Comparison of ENCODE assay signal across 8 mouse cellular contexts in the genomic region with DNA sequence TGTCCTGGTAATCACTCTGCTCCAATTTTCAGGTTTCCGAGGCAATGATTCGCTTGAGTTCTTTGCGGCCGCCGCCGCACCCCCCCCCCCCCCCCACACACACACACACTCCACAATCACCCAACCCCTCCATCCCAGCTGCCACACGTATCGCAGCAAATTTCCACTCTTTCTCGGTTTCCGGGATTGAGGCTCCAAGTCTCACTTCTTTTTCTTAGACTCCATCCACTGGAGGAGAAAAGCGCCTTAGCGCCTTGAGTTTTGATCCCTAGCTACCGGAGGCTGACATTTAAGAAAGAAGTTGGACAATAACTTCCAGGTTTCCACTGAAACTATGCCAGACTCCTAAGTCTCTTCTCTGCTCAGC. TPM values are rescaled to one million over a fixed set of nuclear protein-coding genes. Genes with fewer than 3 reads are reported as not detected.
DNase-seq lines count a peak whose midpoint lies in the region; ATAC-seq and TF ChIP-seq lines count a peak whose summit lies in the region.

No protein-coding gene starts in this region.

- no peak for TF ChIP-seq EP300 in liver, postnatal 0 days (IDR thresholded peaks at IDR 0.05; ENCODE audit: low read depth)

- no peaks in the 10 kb centered on the region for H3K27me3 ChIP-seq in kidney, postnatal 0 days (ENCODE audit: insufficient read depth, low read length)
- H3K27me3 ChIP-seq in forebrain, embryonic 16.5 days (replicated peaks; ENCODE audit: control insufficient read depth, insufficient read depth, low read length): no peaks in the 10 kb centered on the region
- H3K27me3 ChIP-seq in liver, postnatal 0 days (ENCODE audit: insufficient read depth, low read length): no peaks in the 10 kb centered on the region

- DNase-seq in kidney, postnatal 0 days (ENCODE audit: low spot score): no peak
- no peak for DNase-seq in kidney, postnatal 14 days
- DNase-seq in adipocyte (ENCODE audit: low spot score): peak; percentile 50
- peak; percentile 40 for DNase-seq in liver, postnatal 0 days
- DNase-seq in natural killer cell, adult 2 months (ENCODE audit: low spot score in 2 of 2): no peak
- no peak for DNase-seq in gastrocnemius, postnatal 25 days
- no peak for DNase-seq in adrenal gland, adult 8-10 months

- peak overlapping the region; percentile 100 for H3K27ac ChIP-seq in kidney, postnatal 0 days
- peak overlapping the region; percentile 94 for H3K27ac ChIP-seq in forebrain, embryonic 16.5 days (ENCODE audit: low read length)
- peak overlapping the region; percentile 100 for H3K27ac ChIP-seq in liver, postnatal 0 days (ENCODE audit: low read depth)

- peak overlapping the region; percentile 94 for H3K9ac ChIP-seq in kidney, postnatal 0 days (ENCODE audit: low read depth, low read length)
- peak overlapping the region; percentile 91 for H3K9ac ChIP-seq in forebrain, embryonic 16.5 days (replicated peaks; ENCODE audit: low read depth, low read length)
- H3K9ac ChIP-seq in liver, postnatal 0 days (replicated peaks): peak overlapping the region; percentile 94

- 1% methylated on average over 13 of the region's 13 CpGs for WGBS in kidney, postnatal 0 days
- WGBS in forebrain, embryonic 16.5 days: 0% methylated on average over 11 of the region's 13 CpGs
- WGBS in liver, postnatal 0 days (ENCODE audit: insufficient replicate concordance): 0% methylated on average over 10 of the region's 13 CpGs

- 0 out of 2 replicates have a peak, but pooled peaks cover 8% of the 10 kb centered on the region for H3K4me1 ChIP-seq in kidney, postnatal 0 days (replicated peaks; ENCODE audit: insufficient read depth, low read length)
- peaks cover 11% of the 10 kb centered on the region for H3K4me1 ChIP-seq in forebrain, embryonic 16.5 days (replicated peaks; ENCODE audit: control insufficient read depth, insufficient read depth, low read length)
- peaks cover 23% of the 10 kb centered on the region for H3K4me1 ChIP-seq in liver, postnatal 0 days (ENCODE audit: insufficient read depth)

- peak overlapping the region; percentile 90 for H3K4me3 ChIP-seq in kidney, postnatal 0 days (replicated peaks; ENCODE audit: low read depth, low read length)
- H3K4me3 ChIP-seq in forebrain, embryonic 16.5 days (replicated peaks; ENCODE audit: low read length): peak overlapping the region; percentile 96
- H3K4me3 ChIP-seq in liver, postnatal 0 days (ENCODE audit: low read depth, low read length): peak overlapping the region; percentile 94

- TF ChIP-seq CTCF in kidney, postnatal 0 days (IDR thresholded peaks at IDR 0.05; ENCODE audit: low read depth): no peak
- no peak for TF ChIP-seq CTCF in liver, postnatal 0 days (IDR thresholded peaks at IDR 0.05; ENCODE audit: low read depth)

- ATAC-seq in kidney, postnatal 0 days (replicated peaks; ENCODE audit: low FRiP score, low read depth): no peak
- peak; percentile 41 for ATAC-seq in forebrain, embryonic 16.5 days
- no peak for ATAC-seq in liver, postnatal 0 days

- no peaks in the 10 kb centered on the region for H3K9me3 ChIP-seq in kidney, postnatal 0 days (replicated peaks; ENCODE audit: low read length)
- no peaks in the 10 kb centered on the region for H3K9me3 ChIP-seq in forebrain, embryonic 16.5 days (ENCODE audit: control insufficient read depth, low read length)
- no peaks in the 10 kb centered on the region for H3K9me3 ChIP-seq in liver, postnatal 0 days (ENCODE audit: low read length)

- peak overlapping the region; percentile 64 for H3K4me2 ChIP-seq in kidney, postnatal 0 days (ENCODE audit: low read length)
- H3K4me2 ChIP-seq in forebrain, embryonic 16.5 days (ENCODE audit: low read length): peak overlapping the region; percentile 74
- H3K4me2 ChIP-seq in liver, postnatal 0 days (ENCODE audit: low read depth, low read length): peak overlapping the region; percentile 87

- H3K36me3 ChIP-seq in kidney, postnatal 0 days (ENCODE audit: insufficient read depth, low read length): no peaks in the 10 kb centered on the region
- no peaks in the 10 kb centered on the region for H3K36me3 ChIP-seq in forebrain, embryonic 16.5 days (ENCODE audit: control insufficient read depth, insufficient read depth)
- no peaks in the 10 kb centered on the region for H3K36me3 ChIP-seq in liver, postnatal 0 days (replicated peaks; ENCODE audit: insufficient read depth, low read length)

RNA-seq across cellular contexts. Expression of a gene that starts 0.8 kb away (rescaled TPM):
- polyA plus RNA-seq in kidney, postnatal 0 days (2015; fragmentation: Nextera tagmentation; extraction: Ambion mirVana): 24.3 and 25.2 TPM in 2 replicates
- 9.7 and 11.6 TPM in 2 replicates for polyA plus RNA-seq in forebrain, embryonic 16.5 days (2015; fragmentation: Nextera tagmentation; extraction: Ambion mirVana)
- polyA plus RNA-seq in liver, postnatal 0 days (2015; fragmentation: Nextera tagmentation; extraction: Ambion mirVana): 6.2 and 7.7 TPM in 2 replicates
- 10 to 100 TPM; 10.3 to 10.6 TPM for total RNA-seq in gastrocnemius, postnatal 25 days (2021)
- 10 to 100 TPM; 53.7 to 67.7 (median 58.6) TPM for total RNA-seq in adrenal gland, adult 8-10 months (2022)

RNA-seq across cellular contexts. Expression of a gene that starts 42.2 kb away (rescaled TPM):
- 20.9 and 22.1 TPM in 2 replicates for polyA plus RNA-seq in kidney, postnatal 0 days (2015; fragmentation: Nextera tagmentation; extraction: Ambion mirVana)
- polyA plus RNA-seq in forebrain, embryonic 16.5 days (2015; fragmentation: Nextera tagmentation; extraction: Ambion mirVana): 20.4 and 23.5 TPM in 2 replicates
- polyA plus RNA-seq in liver, postnatal 0 days (2015; fragmentation: Nextera tagmentation; extraction: Ambion mirVana): 8.0 and 10.1 TPM in 2 replicates
- total RNA-seq in gastrocnemius, postnatal 25 days (2021): 1 to 10 TPM; 2.6 to 4.3 TPM
- total RNA-seq in adrenal gland, adult 8-10 months (2022): 10 to 100 TPM in 1 of 4 experiments, 1 to 10 TPM in 3; 7.7 to 11.0 (median 9.6) TPM

Comparison
In these comparisons a context has a peak if more than half of its experiments do, and no peak if none do; other contexts are left out.
1. DNase-seq: peak in adipocyte (single experiment) and liver, postnatal 0 days (single experiment); none in kidney, postnatal 0 days (single experiment), kidney, postnatal 14 days (single experiment), natural killer cell, adult 2 months (0 of 2), gastrocnemius, postnatal 25 days (single experiment) and adrenal gland, adult 8-10 months (single experiment).
2. Peak in every context shown above with its lines, with median percentiles within 50 percentile points of each other: H3K27ac ChIP-seq, H3K4me2 ChIP-seq, H3K4me3 ChIP-seq and H3K9ac ChIP-seq.